Mouse (Mus musculus) cortical plate, adult 2 months (tissue): ENCODE results near the gene Rbm34. TPM values are rescaled to one million over a fixed set of nuclear protein-coding genes. Genes with fewer than 3 reads are reported as not detected.

Source experiments
- H3K27ac ChIP-seq: fragments of 200-500 bp; 2 replicates; pipeline ENCODE4 v1.5.1; 2012; ENCODE audit warnings: low read length, control low read depth, inconsistent platforms; ENCODE audit not compliant: insufficient read depth
- H3K4me1 ChIP-seq: fragments of 200-500 bp; 2 replicates; pipeline ENCODE4 v1.6.1; 2011; ENCODE audit warnings: low read length; ENCODE audit not compliant: control insufficient read depth, insufficient read depth
- H3K4me3 ChIP-seq: fragments of 200-500 bp; 2 replicates; pipeline ENCODE4 v1.5.1; 2011; ENCODE audit warnings: mild to moderate bottlenecking, low read length, control low read depth; ENCODE audit not compliant: insufficient read depth
- CTCF ChIP-seq: fragments of 200-500 bp; IDR thresholded peaks from 2 replicates; pipeline ENCODE4 v1.5.1; 2011; ENCODE audit warnings: mild to moderate bottlenecking, control low read depth, low read length; ENCODE audit not compliant: insufficient read depth; ENCODE audit errors: extremely low read depth
- POLR2A ChIP-seq: fragments of 200-500 bp; IDR thresholded peaks from 2 replicates; pipeline ENCODE4 v1.6.1; 2011; ENCODE audit warnings: mild to moderate bottlenecking, low read length, control low read depth; ENCODE audit not compliant: insufficient read depth; ENCODE audit errors: extremely low read depth
- polyA plus RNA-seq: library from polyadenylated mRNA; depleted of rRNA; stranded (reverse); fragments of >200 nt; gene quantifications from 2 replicates; pipeline ENCODE4 v1.2.3, GENCODE M21; 2012

Gene Rbm34
- polyA plus RNA-seq, 1 experiment, result 9.3 TPM

- TF ChIP-seq CTCF, result no peak
- TF ChIP-seq POLR2A, result no peak
- Histone ChIP-seq H3K4me1 (no peaks in the 10 kb centered on the region), H3K4me3 (no peak overlapping the region), H3K27ac (no peak overlapping the region)
These were observed 7.2 kb upstream of the Rbm34 start for GRCm38 (mm10) chr8:126978028-126978427.

DNA sequence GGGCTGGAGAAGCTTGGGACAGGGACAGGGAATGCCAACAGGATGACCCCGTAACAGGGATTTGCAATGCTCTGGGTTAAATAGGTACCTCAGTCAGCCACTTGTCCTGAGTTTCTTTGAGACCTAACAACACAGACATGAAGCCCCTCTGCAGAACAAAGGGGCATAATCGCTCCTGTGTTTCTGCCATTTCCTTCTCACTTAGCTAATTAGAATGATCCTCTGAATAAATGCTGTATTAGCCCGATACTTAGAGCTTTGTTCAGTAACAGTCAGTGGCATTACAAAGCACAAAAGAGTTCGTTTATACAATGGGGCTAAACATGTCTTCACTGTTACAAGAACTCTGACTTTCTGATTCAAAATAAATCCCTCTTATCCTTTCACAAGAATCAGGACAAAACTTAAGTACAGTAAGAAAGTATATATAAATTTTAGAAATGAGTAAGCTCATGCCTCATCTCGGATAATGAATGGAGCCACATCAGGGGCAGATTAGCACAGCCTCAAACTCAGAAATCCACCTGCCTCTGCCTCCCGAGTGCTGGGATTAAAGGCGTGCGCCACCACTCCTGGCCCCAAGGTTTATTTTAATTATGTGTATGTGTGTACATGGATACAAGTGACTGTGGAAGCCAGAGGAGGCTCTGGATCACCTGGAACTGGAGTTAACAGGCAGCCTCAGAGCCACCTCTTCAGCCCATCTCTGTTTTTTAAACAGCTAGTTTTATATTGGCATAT, 5.9 kb upstream of the Rbm34 start:
- TF ChIP-seq POLR2A (no peak), CTCF (no peak)
- no peaks in the 10 kb centered on the region for H3K4me1 ChIP-seq
- H3K4me3 ChIP-seq, result no peak overlapping the region
- H3K27ac ChIP-seq, result peak overlapping the region; percentile 62

DNA sequence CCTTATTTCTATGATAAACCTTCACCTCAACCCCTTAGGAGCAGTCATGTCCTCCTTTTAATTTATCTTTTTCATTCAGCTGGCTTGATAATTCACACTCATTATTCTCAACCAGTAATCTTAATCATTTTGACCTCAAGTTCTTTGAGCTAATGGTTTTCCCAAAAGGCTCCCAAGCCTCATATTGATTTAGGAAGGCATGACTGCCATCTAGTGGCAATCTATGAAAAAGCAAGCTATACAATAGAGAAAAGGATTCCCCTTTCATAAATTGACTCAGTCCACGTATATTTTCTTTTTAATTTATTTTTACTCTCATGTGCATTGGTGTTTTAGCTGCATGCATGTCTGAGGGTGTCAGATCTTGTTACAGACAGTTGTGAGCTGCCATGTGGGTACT, 4.8 kb upstream of the Rbm34 start:
- Histone ChIP-seq H3K27ac (no peak overlapping the region), H3K4me1 (no peaks in the 10 kb centered on the region), H3K4me3 (no peak overlapping the region)
- TF ChIP-seq CTCF (no peak), POLR2A (no peak)

GRCm38 (mm10) chr8:126974511-126974910, 3.6 kb upstream of the Rbm34 start:
- Histone ChIP-seq H3K27ac (no peak overlapping the region), H3K4me1 (peaks cover 2% of the 10 kb centered on the region; the same call in 1 of the 2 replicates), H3K4me3 (no peak overlapping the region)
- TF ChIP-seq CTCF, result no peak
- TF ChIP-seq POLR2A, result no peak

DNA sequence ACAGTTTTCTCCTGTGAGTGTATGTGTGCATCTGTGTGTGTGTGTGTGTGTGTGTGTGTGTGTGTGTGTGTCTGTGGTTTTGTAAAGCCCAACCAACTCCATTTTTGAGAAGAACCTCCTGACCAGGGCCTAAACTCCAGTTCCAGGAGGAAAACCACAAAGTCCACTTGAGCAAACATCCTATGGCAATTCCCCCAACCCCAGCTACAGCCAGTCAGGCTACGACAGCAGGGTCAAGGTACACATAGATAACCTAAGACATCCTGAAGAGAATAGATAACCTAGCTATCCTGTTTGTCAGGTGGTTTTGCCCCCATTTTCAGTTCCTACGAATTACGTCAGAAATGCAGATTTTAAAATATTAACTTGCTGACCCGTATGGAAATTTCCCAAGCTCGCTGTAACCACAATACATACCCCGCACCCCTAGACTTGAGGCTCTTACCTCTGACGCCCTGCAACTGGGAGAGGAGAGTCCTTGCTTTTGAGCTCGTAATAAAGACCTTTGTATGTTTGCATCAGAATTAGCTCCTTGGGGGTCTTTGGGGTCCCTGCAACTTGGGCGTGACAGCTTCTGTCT, 2.9 kb upstream of the Rbm34 start:
- Histone ChIP-seq H3K4me3 (no peak overlapping the region), H3K4me1 (peaks cover 2% of the 10 kb centered on the region; the same call in 1 of the 2 replicates), H3K27ac (no peak overlapping the region)
- no peak for TF ChIP-seq CTCF
- no peak for TF ChIP-seq POLR2A

- TF ChIP-seq POLR2A (no peak), CTCF (no peak)
- Histone ChIP-seq H3K4me1 (peaks cover 2% of the 10 kb centered on the region; the same call in 1 of the 2 replicates), H3K4me3 (no peak overlapping the region), H3K27ac (no peak overlapping the region)
These were observed 1.8 kb upstream of the Rbm34 start for GRCm38 (mm10) chr8:126972649-126973048.

DNA sequence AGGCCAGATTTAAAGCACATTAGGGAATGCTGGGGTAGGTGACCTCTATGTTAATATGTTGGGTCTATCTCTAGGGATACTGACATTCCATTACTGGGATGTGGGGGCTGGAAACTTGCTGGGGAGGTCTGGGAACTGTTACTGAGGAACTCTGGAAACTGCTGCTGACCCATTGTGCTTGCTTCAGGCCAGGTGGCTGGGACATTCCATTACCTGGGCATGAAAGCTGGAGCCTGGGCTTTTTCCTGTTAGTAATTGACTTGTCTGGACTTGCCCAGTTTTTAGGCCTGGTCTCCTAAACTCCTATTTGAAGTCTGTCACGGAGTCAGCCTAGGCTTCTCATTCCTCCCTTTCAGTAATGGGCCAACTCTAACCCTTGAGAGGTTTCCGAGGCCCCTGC, 1.2 kb upstream of the Rbm34 start:
- H3K4me3 ChIP-seq, result no peak overlapping the region
- H3K4me1 ChIP-seq, result peaks cover 2% of the 10 kb centered on the region; the same call in 1 of the 2 replicates
- no peak for TF ChIP-seq CTCF
- no peak for TF ChIP-seq POLR2A
- H3K27ac ChIP-seq, result no peak overlapping the region

- Histone ChIP-seq H3K4me1 (peaks cover 2% of the 10 kb centered on the region; the same call in 1 of the 2 replicates), H3K27ac (no peak overlapping the region), H3K4me3 (peak overlapping the region; percentile 57)
- TF ChIP-seq POLR2A (no peak), CTCF (no peak)
These were observed 418 bp upstream of the Rbm34 start for GRCm38 (mm10) chr8:126971314-126971664.

GRCm38 (mm10) chr8:126969546-126969945, 1.3 kb downstream of the Rbm34 start:
- peaks cover 2% of the 10 kb centered on the region; the same call in 1 of the 2 replicates for H3K4me1 ChIP-seq
- no peak overlapping the region for H3K27ac ChIP-seq
- no peak overlapping the region; the same call in 1 of the 2 replicates for H3K4me3 ChIP-seq
- TF ChIP-seq CTCF, result no peak
- no peak for TF ChIP-seq POLR2A

DNA sequence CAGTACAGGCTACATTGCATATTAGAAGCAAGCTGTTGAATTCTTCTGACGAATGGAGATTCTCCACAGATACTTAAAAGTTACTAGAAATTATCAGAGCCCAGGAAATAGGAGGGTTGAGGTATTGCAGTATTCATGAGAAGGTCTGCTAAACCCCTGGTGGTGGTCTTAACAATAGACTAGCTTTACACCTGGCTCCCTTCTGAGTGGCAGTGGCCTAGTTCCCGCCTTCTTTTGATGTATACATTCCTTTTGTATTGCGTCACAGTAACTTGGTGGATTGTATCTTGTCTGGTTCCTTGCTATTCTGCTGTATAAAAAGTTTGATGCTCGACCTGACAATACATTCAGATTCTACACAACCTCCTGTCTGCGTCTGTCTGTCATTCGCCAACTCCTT, 2.8 kb downstream of the Rbm34 start:
- TF ChIP-seq CTCF (no peak), POLR2A (no peak)
- Histone ChIP-seq H3K4me1 (peaks cover 2% of the 10 kb centered on the region; the same call in 1 of the 2 replicates), H3K4me3 (no peak overlapping the region), H3K27ac (no peak overlapping the region)
